Mouse (Mus musculus) MEL (cell line): Measurements from ENCODE around the gene Cdc123. TPM values are rescaled to one million over a fixed set of nuclear protein-coding genes. Genes with fewer than 3 reads are reported as not detected.
"Not testable (repeated sequence)": the region's sequence is repeated elsewhere in the genome, so short reads cannot be mapped to it uniquely, and the experiment has no call there.

ENCODE experiments used
- DNase-seq: peaks from one replicate; pipeline ENCODE4 v3.0.0; 2011; ENCODE audit warnings: low read depth, low spot score
- H3K27ac ChIP-seq: 2 replicates; pipeline ENCODE4 v1.5.1; 2012; ENCODE audit warnings: low read depth, mild to moderate bottlenecking, control low read depth, low read length, moderate library complexity; ENCODE audit not compliant: control insufficient read depth
- H3K27me3 ChIP-seq, 2 experiments: fragments of 150-350 bp in 1 of 2; sonication (generic) in 1 of 2; 2 replicates each; pipeline ENCODE4 v1.6.1; 2012; ENCODE audit warnings: low read length in 2 of 2, mild to moderate bottlenecking in 2 of 2, improper control_type of control experiment in 1 of 2, moderate library complexity in 1 of 2; ENCODE audit not compliant: insufficient read depth in 2 of 2, control insufficient read depth in 1 of 2
- H3K36me3 ChIP-seq, 2 experiments: 2 replicates each; pipeline ENCODE4 v1.6.1; 2012 to 2014; ENCODE audit warnings: low read length in 2 of 2, improper control_type of control experiment in 1 of 2, inconsistent platforms in 1 of 2, mild to moderate bottlenecking in 1 of 2; ENCODE audit not compliant: insufficient read depth in 2 of 2, control insufficient read depth in 1 of 2
- H3K4me1 ChIP-seq, 2 experiments: fragments of 150-350 bp in 1 of 2; sonication (generic) in 1 of 2; 2 replicates each; pipeline ENCODE4 v1.6.1; 2012; ENCODE audit warnings: low read length in 2 of 2, improper control_type of control experiment in 1 of 2, mild to moderate bottlenecking in 1 of 2; ENCODE audit not compliant: insufficient read depth in 2 of 2, control insufficient read depth in 1 of 2
- H3K4me3 ChIP-seq, 2 experiments: fragments of 150-350 bp in 1 of 2; sonication (generic) in 1 of 2; 2 replicates each; pipeline ENCODE4 v1.5.1; 2012; ENCODE audit warnings: low read depth in 2 of 2, low read length in 2 of 2, mild to moderate bottlenecking in 2 of 2, moderate library complexity in 2 of 2, control low read depth in 1 of 2, improper control_type of control experiment in 1 of 2; ENCODE audit not compliant: control insufficient read depth in 1 of 2, insufficient read depth in 1 of 2
- H3K79me2 ChIP-seq: 2 replicates; pipeline ENCODE4 v1.6.1; 2012; ENCODE audit warnings: mild to moderate bottlenecking, low read length, moderate library complexity; ENCODE audit not compliant: control insufficient read depth, poor library complexity, insufficient read depth
- H3K9ac ChIP-seq: 2 replicates; pipeline ENCODE4 v1.6.1; 2012; ENCODE audit warnings: low read depth, mild to moderate bottlenecking, control low read depth, low read length, moderate library complexity; ENCODE audit not compliant: control insufficient read depth, poor library complexity, severe bottlenecking
- H3K9me3 ChIP-seq: fragments of 150-350 bp; sonication (generic); replicated peaks from 2 replicates; pipeline ENCODE4 v1.6.1; 2012; ENCODE audit warnings: mild to moderate bottlenecking, low read length, improper control_type of control experiment, moderate library complexity; ENCODE audit not compliant: insufficient read depth
- BHLHE40 ChIP-seq: IDR thresholded peaks from 2 replicates; pipeline ENCODE4 v1.6.1; 2012; ENCODE audit warnings: low read depth, mild to moderate bottlenecking, inconsistent platforms, low read length, improper control_type of control experiment, borderline replicate concordance
- CHD2 ChIP-seq: IDR thresholded peaks from 2 replicates; pipeline ENCODE4 v1.6.1; 2011; ENCODE audit warnings: low read length, improper control_type of control experiment
- CTCF ChIP-seq, 3 experiments: IDR thresholded peaks in 2 of 3; conservative IDR thresholded peaks in 1 of 3; 2 replicates each; pipeline ENCODE4 v1.5.1; 2011 to 2012; ENCODE audit warnings: low read length in 3 of 3, low read depth in 2 of 3, mild to moderate bottlenecking in 2 of 3, improper control_type of control experiment in 1 of 3, inconsistent platforms in 1 of 3, mixed read lengths in 1 of 3, moderate library complexity in 1 of 3; ENCODE audit not compliant: control insufficient read depth in 1 of 3, insufficient read depth in 1 of 3, poor library complexity in 1 of 3, severe bottlenecking in 1 of 3
- E2F4 ChIP-seq: IDR thresholded peaks from 2 replicates; pipeline ENCODE4 v1.6.1; 2011; ENCODE audit warnings: low read depth, low read length, improper control_type of control experiment, borderline replicate concordance
- ELF1 ChIP-seq: IDR thresholded peaks from 2 replicates; pipeline ENCODE4 v1.6.1; 2014; ENCODE audit warnings: low read depth, mild to moderate bottlenecking, inconsistent platforms, low read length, improper control_type of control experiment, moderate library complexity
- ETS1 ChIP-seq: IDR thresholded peaks from 2 replicates; pipeline ENCODE4 v1.6.1; 2012; ENCODE audit warnings: low read depth, mild to moderate bottlenecking, inconsistent platforms, low read length, improper control_type of control experiment, moderate library complexity
- GABPA ChIP-seq: IDR thresholded peaks from 2 replicates; pipeline ENCODE4 v1.6.1; 2012; ENCODE audit warnings: low read depth, mild to moderate bottlenecking, inconsistent platforms, low read length, improper control_type of control experiment, moderate library complexity
- HCFC1 ChIP-seq: IDR thresholded peaks from 2 replicates; pipeline ENCODE4 v1.6.1; 2012; ENCODE audit warnings: low read depth, mild to moderate bottlenecking, inconsistent platforms, low read length, improper control_type of control experiment, moderate library complexity
- MAX ChIP-seq: IDR thresholded peaks from 2 replicates; pipeline ENCODE4 v1.6.1; 2011; ENCODE audit warnings: low read length, improper control_type of control experiment
- MEF2A ChIP-seq: IDR thresholded peaks from 2 replicates; pipeline ENCODE4 v1.6.1; 2014; ENCODE audit warnings: low read depth, mild to moderate bottlenecking, inconsistent platforms, low read length, improper control_type of control experiment; ENCODE audit not compliant: poor library complexity, insufficient replicate concordance, severe bottlenecking; ENCODE audit errors: extremely low read depth
- POLR2AphosphoS5 ChIP-seq: IDR thresholded peaks from 2 replicates; pipeline ENCODE4 v1.6.1; 2012; ENCODE audit warnings: low read depth, borderline replicate concordance, mild to moderate bottlenecking, inconsistent platforms, low read length, moderate library complexity, mixed read lengths
- RAD21 ChIP-seq: IDR thresholded peaks from 2 replicates; pipeline ENCODE4 v1.6.1; 2011; ENCODE audit warnings: mild to moderate bottlenecking, low read depth, low read length, improper control_type of control experiment
- RCOR1 ChIP-seq: IDR thresholded peaks from 2 replicates; pipeline ENCODE4 v1.6.1; 2012; ENCODE audit warnings: low read depth, mild to moderate bottlenecking, inconsistent platforms, low read length, improper control_type of control experiment
- SIN3A ChIP-seq: IDR thresholded peaks from 2 replicates; pipeline ENCODE4 v1.6.1; 2012; ENCODE audit warnings: low read length, improper control_type of control experiment, inconsistent platforms
- SMC3 ChIP-seq: IDR thresholded peaks from 2 replicates; pipeline ENCODE4 v1.6.1; 2011; ENCODE audit warnings: low read depth, low read length, improper control_type of control experiment
- TBP ChIP-seq: IDR thresholded peaks from 2 replicates; pipeline ENCODE4 v1.8.0; 2011; ENCODE audit warnings: low read depth, low read length, improper control_type of control experiment
- UBTF ChIP-seq: IDR thresholded peaks from 2 replicates; pipeline ENCODE4 v1.6.1; 2012; ENCODE audit warnings: low read depth, mild to moderate bottlenecking, inconsistent platforms, low read length, improper control_type of control experiment, moderate library complexity, borderline replicate concordance; ENCODE audit not compliant: insufficient read depth
- USF1 ChIP-seq: IDR thresholded peaks from 2 replicates; pipeline ENCODE4 v1.6.1; 2014; ENCODE audit warnings: low read depth, mild to moderate bottlenecking, inconsistent platforms, low read length, improper control_type of control experiment, moderate library complexity
- ZC3H11A ChIP-seq: IDR thresholded peaks from 2 replicates; pipeline ENCODE4 v1.6.1; 2012; ENCODE audit warnings: low read depth, mild to moderate bottlenecking, inconsistent platforms, low read length, improper control_type of control experiment
- ZMIZ1 ChIP-seq: IDR thresholded peaks from 2 replicates; pipeline ENCODE4 v1.6.1; 2012; ENCODE audit warnings: low read depth, mild to moderate bottlenecking, inconsistent platforms, low read length, improper control_type of control experiment, moderate library complexity
- polyA plus RNA-seq, 2 experiments: library from polyadenylated mRNA; stranded (reverse) in 1 of 2; unstranded in 1 of 2; fragments of >175 nt in 1 of 2; fragments of >200 nt in 1 of 2; gene quantifications; 2 replicates each; pipeline versions ENCODE4 v1.2.1 to v1.2.4; 2012; ENCODE audit warnings: low replicate concordance in 2 of 2, low read depth in 1 of 2; ENCODE audit not compliant: insufficient read length in 2 of 2, insufficient read depth in 1 of 2, missing spikeins in 1 of 2
- total RNA-seq: library from RNA; depleted of rRNA; stranded (reverse); fragments of 300-350 nt; gene quantifications from 2 replicates; pipeline ENCODE4 v1.2.3, GENCODE M21; 2012

Gene Cdc123
- total and polyA plus RNA-seq, 3 experiments, result 190 to 770 (median 338) TPM

- not testable (repeated sequence) for H3K79me2 ChIP-seq
- peak; percentile 66 for DNase-seq
- TF ChIP-seq RAD21, result peak; percentile 72
- TF ChIP-seq CTCF (IDR thresholded peaks at IDR 0.05 in 2 of 3, conservative IDR thresholded peaks at IDR 0.05 in 1 of 3; ENCODE audit: control insufficient read depth in 1 of 3, insufficient read depth in 1 of 3, low read depth in 2 of 3, low read length in 3 of 3, poor library complexity in 1 of 3, severe bottlenecking in 1 of 3), result peak; percentile 33 to 69 (median 35)
- peak; percentile 72 for TF ChIP-seq SMC3
- TF ChIP-seq ZC3H11A, result peak; percentile 77
Measured at GRCm38 (mm10) chr2:5806201-5806600, 38.8 kb downstream of the Cdc123 start.

GRCm38 (mm10) chr2:5805228-5805627 is 39.7 kb downstream of the Cdc123 start:
- no peaks in the 10 kb centered on the region for H3K79me2 ChIP-seq
- no peaks in the 10 kb centered on the region for H3K27me3 ChIP-seq
- H3K9ac ChIP-seq, result no peak overlapping the region; the same call in 1 of the 2 replicates
- peak overlapping the region; percentile 86 for H3K27ac ChIP-seq
- DNase-seq, result no peak
- peaks cover 0 to 60% of the 10 kb centered on the region in 2 experiments; a peak in 3 of 4 replicates for H3K36me3 ChIP-seq
- no peaks in the 10 kb centered on the region for H3K9me3 ChIP-seq
- peaks cover 24 to 42% of the 10 kb centered on the region in 2 experiments for H3K4me1 ChIP-seq
- TF ChIP-seq MAX (no peak), GABPA (no peak), BHLHE40 (no peak), USF1 (no peak), TBP (no peak), RCOR1 (no peak), SIN3A (no peak), CTCF (IDR thresholded peaks at IDR 0.05 in 2 of 3, conservative IDR thresholded peaks at IDR 0.05 in 1 of 3; ENCODE audit: control insufficient read depth in 1 of 3, insufficient read depth in 1 of 3, low read depth in 2 of 3, low read length in 3 of 3, poor library complexity in 1 of 3, severe bottlenecking in 1 of 3) (no peak), MEF2A (no peak), ELF1 (no peak), ZMIZ1 (no peak), HCFC1 (no peak), CHD2 (no peak), E2F4 (no peak), ETS1 (no peak), UBTF (no peak), POLR2AphosphoS5 (no peak), SMC3 (no peak)
- TF ChIP-seq, all 39 proteins: peak for 0
- H3K4me3 ChIP-seq, result no peak overlapping the region

More at GRCm38 (mm10) chr2:5806201-5806600, 38.8 kb downstream of the Cdc123 start:
- not testable (repeated sequence) for H3K27me3 ChIP-seq, H3K27ac ChIP-seq, H3K9ac ChIP-seq, H3K9me3 ChIP-seq, H3K4me3 ChIP-seq
- Histone ChIP-seq H3K36me3 (peaks cover 0 to 53% of the 10 kb centered on the region in 2 experiments; a peak in 3 of 4 replicates), H3K4me1 (peaks cover 21 to 34% of the 10 kb centered on the region in 2 experiments)
